Mouse (Mus musculus) midbrain, embryonic 13.5 days (tissue): ENCODE measurements around the gene Gm13304. TPM values are rescaled to one million over a fixed set of nuclear protein-coding genes. Genes with fewer than 3 reads are reported as not detected.
"Not testable (repeated sequence)": the region's sequence is repeated elsewhere in the genome, so short reads cannot be mapped to it uniquely, and the experiment has no call there.

Experiments used
- ATAC-seq: fragments of 200-750 bp; cut with Nextera tagmentation; 2 replicates; pipeline ENCODE4 v1.8.0; 2017; ENCODE audit warnings: mild to moderate bottlenecking, moderate TSS enrichment, moderate library complexity
- H3K27ac ChIP-seq: fragments of 300-500 bp; sonication (generic); 2 replicates; pipeline ENCODE4 v1.5.1; 2015; ENCODE audit warnings: inconsistent platforms, mild to moderate bottlenecking, moderate library complexity
- H3K27me3 ChIP-seq: fragments of 300-500 bp; sonication (generic); 2 replicates; pipeline ENCODE4 v1.6.1; 2015; ENCODE audit warnings: mild to moderate bottlenecking, inconsistent platforms
- H3K36me3 ChIP-seq: fragments of 300-500 bp; sonication (generic); 2 replicates; pipeline ENCODE4 v1.6.1; 2015; ENCODE audit warnings: mild to moderate bottlenecking, inconsistent platforms
- H3K4me1 ChIP-seq: fragments of 300-500 bp; sonication (generic); replicated peaks from 2 replicates; pipeline ENCODE4 v1.6.1; 2015; ENCODE audit warnings: inconsistent platforms
- H3K4me2 ChIP-seq: fragments of 300-500 bp; sonication (generic); replicated peaks from 2 replicates; pipeline ENCODE4 v1.6.1; 2015; ENCODE audit warnings: moderate library complexity, mild to moderate bottlenecking, inconsistent platforms
- H3K4me3 ChIP-seq: fragments of 300-500 bp; sonication (generic); replicated peaks from 2 replicates; pipeline ENCODE4 v1.5.1; 2015; ENCODE audit warnings: mild to moderate bottlenecking, inconsistent platforms
- H3K9ac ChIP-seq: fragments of 300-500 bp; sonication (generic); replicated peaks from 2 replicates; pipeline ENCODE4 v1.6.1; 2015; ENCODE audit warnings: mild to moderate bottlenecking, inconsistent platforms
- H3K9me3 ChIP-seq: fragments of 300-500 bp; sonication (generic); 2 replicates; pipeline ENCODE4 v1.6.1; 2016; ENCODE audit warnings: mild to moderate bottlenecking, inconsistent platforms
- WGBS: fragments of 180-500 bp; shearing (Covaris S2); methylation state at CpG from one replicate; pipeline ENCODE4 v1.1.7; 2015; 5-methylcytosine and 5-hydroxymethylcytosine counted together
- polyA plus RNA-seq: library from polyadenylated mRNA; unstranded; fragments of >200 nt; fragmentation: Nextera tagmentation; extraction: Ambion mirVana; gene quantifications from 2 replicates; pipeline ENCODE4 v1.2.1, GENCODE M21; 2015

Gm13304 gene
- not detected in 2 replicates for polyA plus RNA-seq

DNA sequence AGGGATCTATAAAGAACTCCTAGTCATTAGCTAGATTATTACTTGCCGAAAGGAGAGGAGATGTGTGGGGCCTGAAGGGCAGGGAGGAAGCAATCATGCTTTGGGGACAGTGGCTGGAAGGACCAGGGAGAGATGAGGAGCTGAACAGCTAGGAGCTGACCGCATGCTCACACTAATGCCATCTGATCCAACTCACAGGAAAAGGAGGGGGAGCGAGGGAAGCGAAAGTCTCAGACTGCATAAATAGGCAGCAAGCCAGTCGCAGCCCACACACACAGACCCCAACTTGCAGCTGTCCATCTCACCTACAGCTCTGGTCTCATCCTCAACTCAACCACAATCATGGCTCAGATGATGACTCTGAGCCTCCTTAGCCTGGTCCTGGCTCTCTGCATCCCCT, at the start of gene Gm13304:
Gene Gm13304 (plus strand): TSS at position 301 of the 400 bp plus-strand sequence.
- H3K9me3 ChIP-seq, H3K9ac ChIP-seq, H3K4me3 ChIP-seq, ATAC-seq, H3K27me3 ChIP-seq, H3K4me2 ChIP-seq, H3K4me1 ChIP-seq, H3K36me3 ChIP-seq, H3K27ac ChIP-seq: not testable (repeated sequence)
- WGBS = no CpG with 5 or more reads among the region's 5 CpGs

DNA sequence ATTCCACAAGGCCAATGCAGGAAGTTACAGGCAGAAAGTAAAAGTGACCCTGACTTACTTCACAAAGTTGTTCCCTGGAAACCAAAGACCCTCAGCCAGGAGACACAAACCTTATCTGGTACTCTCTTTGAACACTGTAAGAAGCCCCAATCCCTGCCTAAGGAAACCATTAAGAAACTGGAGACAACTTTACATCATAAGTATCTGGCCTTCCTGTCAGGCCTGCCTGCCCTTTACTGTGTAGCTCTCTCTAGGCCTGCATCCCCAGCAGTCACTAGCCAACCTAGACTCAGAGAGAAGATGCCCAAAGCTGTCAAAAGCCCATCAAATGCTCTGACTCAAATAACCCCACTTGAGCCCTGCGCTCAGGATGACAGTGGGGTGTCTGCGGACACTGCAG, 23.7 kb upstream of the Gm13304 start, which contains the start of gene Gm3893:
Gene Gm3893 (plus strand): TSS at position 301 of the 400 bp plus-strand sequence.
- no CpG with 5 or more reads among the region's 2 CpGs for WGBS
- H3K9me3 ChIP-seq, H3K9ac ChIP-seq, ATAC-seq, H3K36me3 ChIP-seq, H3K4me3 ChIP-seq, H3K4me1 ChIP-seq, H3K27me3 ChIP-seq, H3K27ac ChIP-seq, H3K4me2 ChIP-seq: not testable (repeated sequence)

DNA sequence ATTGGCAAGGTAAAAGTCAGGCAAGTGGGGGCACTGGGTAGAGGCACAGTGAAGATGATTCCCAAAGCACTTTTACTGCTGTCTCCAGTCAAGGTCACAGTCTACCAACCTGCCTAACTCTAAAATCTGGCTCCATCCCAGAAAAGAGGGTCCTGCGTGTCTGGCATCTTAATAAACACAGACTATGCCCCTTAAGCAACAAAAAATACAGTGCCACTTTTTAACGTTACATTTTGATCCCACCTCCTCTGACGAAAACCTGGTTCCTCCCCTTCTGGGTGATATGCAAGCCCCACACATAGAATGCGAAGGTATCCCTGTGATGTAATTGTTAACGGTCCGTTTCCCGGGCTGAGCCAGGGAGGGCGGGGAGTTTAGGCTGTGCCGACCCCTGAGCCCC, 38.5 kb downstream of the Gm13304 start, which contains the start of gene Gm13306:
Gene Gm13306 (plus strand): TSS at position 301 of the 400 bp plus-strand sequence.
- no CpG with 5 or more reads among the region's 9 CpGs for WGBS
- ATAC-seq, H3K27ac ChIP-seq: not testable (repeated sequence)

More for the DNA sequence above, 38.5 kb downstream of the Gm13304 start, which contains the start of gene Gm13306:
- H3K9me3 ChIP-seq, H3K9ac ChIP-seq, H3K4me2 ChIP-seq, H3K4me3 ChIP-seq, H3K27me3 ChIP-seq, H3K4me1 ChIP-seq, H3K36me3 ChIP-seq: not testable (repeated sequence)

Other genes starting within 250 kb of the Gm13304 start
- not detected in 2 replicates for gene Gm21541, start 211.2 kb upstream of the Gm13304 start, polyA plus RNA-seq
- gene Gm20878, start 173.2 kb upstream of the Gm13304 start, polyA plus RNA-seq = 7.8 and 8.7 TPM in 2 replicates
- 0.36 and 0.44 TPM in 2 replicates for gene Fam205a4, start 148.8 kb upstream of the Gm13304 start, polyA plus RNA-seq
- 0.41 and 0.63 TPM in 2 replicates for gene Gm21093, start 80.1 kb upstream of the Gm13304 start, polyA plus RNA-seq
- gene Gm3893, start 23.6 kb upstream of the Gm13304 start, polyA plus RNA-seq = not detected in 2 replicates
- 0.90 TPM in 1 of 2 replicates, not detected in the other for gene Gm13306, start 38.6 kb downstream of the Gm13304 start, polyA plus RNA-seq
- gene Gm13305, start 53.8 kb downstream of the Gm13304 start, polyA plus RNA-seq = not detected in 2 replicates
- not detected in 2 replicates for gene Gm10600, start 125.8 kb downstream of the Gm13304 start, polyA plus RNA-seq
- gene Ccl21b, start 140.9 kb downstream of the Gm13304 start, polyA plus RNA-seq = not detected in 2 replicates
- not detected in 2 replicates for gene Gm21953, start 179.4 kb downstream of the Gm13304 start, polyA plus RNA-seq
- not detected in 2 replicates for gene Fam205a3, start 203.5 kb downstream of the Gm13304 start, polyA plus RNA-seq